Mouse (Mus musculus) gastrocnemius, postnatal 25 days (tissue): Measurements from ENCODE around the gene Olfr885. TPM values are rescaled to one million over a fixed set of nuclear protein-coding genes. Genes with fewer than 3 reads are reported as not detected.

Experiments used
- DNase-seq: peaks from one replicate; pipeline ENCODE4 v3.0.0; 2022
- long read RNA-seq, 2 experiments: library from polyadenylated mRNA; stranded (forward); transcript quantifications; one replicate each; pipeline ENCODE4 v2.0.0; 2021
- total RNA-seq, 2 experiments: library from RNA; stranded (reverse); gene quantifications; 1 replicate in 1 of 2; 2 replicates in 1 of 2; pipeline ENCODE4 v1.2.3; 2021

The Olfr885 gene
- not detected for total RNA-seq
- long read RNA-seq, experiment 1: 0 reads
- long read RNA-seq, experiment 2: 0 reads

- DNase-seq: no peak
Observed at GRCm38 (mm10) chr9:38061022-38061421, at the start of gene Olfr885. Gene Olfr885 (plus strand): TSS chr9:38061322.

GRCm38 (mm10) chr9:38025508-38025907 is 35.6 kb upstream of the Olfr885 start, which contains the start of gene Olfr883:
Gene Olfr883 (plus strand): TSS chr9:38025808.
- no peak for DNase-seq

GRCm38 (mm10) chr9:38046255-38046654 is 14.9 kb upstream of the Olfr885 start, which contains the start of gene Olfr884:
Gene Olfr884 (plus strand): TSS chr9:38046555.
- no peak for DNase-seq

GRCm38 (mm10) chr9:38083772-38084171 is 22.6 kb downstream of the Olfr885 start, which contains the start of gene Olfr887:
Gene Olfr887 (plus strand): TSS chr9:38084072.
- no peak for DNase-seq

GRCm38 (mm10) chr9:38107828-38108227 is 46.7 kb downstream of the Olfr885 start, which contains the start of gene Olfr888:
Gene Olfr888 (plus strand): TSS chr9:38108128.
- DNase-seq: no peak

Other genes starting within 250 kb of the Olfr885 start
- not detected for gene Olfr877, start 207.1 kb upstream of the Olfr885 start, total RNA-seq
- gene Olfr145, start 164.6 kb upstream of the Olfr885 start, total RNA-seq: not detected
- gene Olfr878, start 143.5 kb upstream of the Olfr885 start, total RNA-seq: not detected
- not detected for gene Olfr881, start 69.5 kb upstream of the Olfr885 start, total RNA-seq
- gene Olfr883, start 35.5 kb upstream of the Olfr885 start, total RNA-seq: not detected
- not detected for gene Olfr884, start 14.8 kb upstream of the Olfr885 start, total RNA-seq
- not detected for gene Olfr887, start 22.8 kb downstream of the Olfr885 start, total RNA-seq
- not detected for gene Olfr888, start 46.8 kb downstream of the Olfr885 start, total RNA-seq
- not detected for gene Olfr889, start 53.9 kb downstream of the Olfr885 start, total RNA-seq
- not detected for gene Olfr890, start 81.2 kb downstream of the Olfr885 start, total RNA-seq
- not detected for gene Olfr891, start 119.5 kb downstream of the Olfr885 start, total RNA-seq
- not detected for gene Olfr893, start 147.0 kb downstream of the Olfr885 start, total RNA-seq
- not detected for gene Olfr894, start 156.7 kb downstream of the Olfr885 start, total RNA-seq
- gene Olfr143, start 191.5 kb downstream of the Olfr885 start, total RNA-seq: not detected
- gene Olfr895, start 206.5 kb downstream of the Olfr885 start, total RNA-seq: not detected
- gene Olfr896-ps1, start 229.8 kb downstream of the Olfr885 start, total RNA-seq: not detected